Mouse (Mus musculus) embryonic facial prominence, embryonic 10.5 days (tissue): ENCODE measurements at regions not wholly inside any gene's neighbourhood (a gene's known extent, or its start where the extent isn't known, plus 50 kb on each side); places are given as distances from the start of the nearest gene placed in this dataset.
A peak's percentile ranks its signal among the peaks of the same experiment; 100 is the strongest.

Source experiments
- DNase-seq: peaks from one replicate; pipeline ENCODE4 v3.0.0-alpha.2; 2017; ENCODE audit warnings: low spot score
- H3K27ac ChIP-seq: fragments of 300-500 bp; sonication (generic); replicated peaks from 2 replicates; pipeline ENCODE4 v1.5.1; 2016; ENCODE audit warnings: mild to moderate bottlenecking
- H3K27me3 ChIP-seq: fragments of 300-500 bp; sonication (generic); replicated peaks from 2 replicates; pipeline ENCODE4 v1.6.1; 2016; ENCODE audit warnings: low read depth, mild to moderate bottlenecking; ENCODE audit not compliant: poor library complexity, severe bottlenecking
- H3K36me3 ChIP-seq: fragments of 300-500 bp; sonication (generic); replicated peaks from 2 replicates; pipeline ENCODE4 v1.6.1; 2016; ENCODE audit warnings: mild to moderate bottlenecking, moderate library complexity
- H3K4me1 ChIP-seq: fragments of 300-500 bp; sonication (generic); 2 replicates; pipeline ENCODE4 v1.6.1; 2016
- H3K4me3 ChIP-seq: fragments of 300-500 bp; sonication (generic); 2 replicates; pipeline ENCODE4 v1.5.1; 2016; ENCODE audit warnings: mild to moderate bottlenecking, moderate library complexity
- H3K9me3 ChIP-seq: fragments of 300-500 bp; sonication (generic); 2 replicates; pipeline ENCODE4 v1.6.1; 2016; ENCODE audit warnings: mild to moderate bottlenecking
- WGBS: fragments of 180-500 bp; shearing (Covaris S2); methylation state at CpG from one replicate; pipeline ENCODE4 v1.1.7; 2016; 5-methylcytosine and 5-hydroxymethylcytosine counted together

DNA sequence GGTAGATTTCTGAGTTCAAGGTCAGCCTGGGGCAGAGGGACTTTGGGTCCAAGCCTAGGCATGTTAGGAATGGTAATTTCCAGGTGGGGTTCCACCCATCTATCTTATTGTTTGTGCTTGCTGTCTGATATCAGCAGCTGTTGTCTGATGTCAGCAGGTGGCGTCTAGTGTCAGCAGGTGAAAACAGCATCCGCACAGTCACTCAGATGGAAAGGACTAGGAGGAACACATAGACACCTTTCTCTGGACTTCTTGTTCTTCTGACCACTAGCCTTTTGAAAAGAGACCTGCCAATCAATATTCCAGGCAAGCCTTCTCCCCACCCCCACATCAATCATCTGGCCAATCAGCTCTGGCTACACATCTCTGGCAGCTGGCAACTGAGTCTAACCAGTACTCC, 173.1 kb downstream of the Cdh26 start:
- H3K4me1 ChIP-seq: no peaks in the 10 kb centered on the region
- no peaks in the 10 kb centered on the region for H3K36me3 ChIP-seq
- no peak overlapping the region for H3K27ac ChIP-seq
- H3K4me3 ChIP-seq: no peak overlapping the region
- no peaks in the 10 kb centered on the region for H3K27me3 ChIP-seq
- no peak for DNase-seq
- 85% methylated on average over 2 of the region's 2 CpGs for WGBS
- no peaks in the 10 kb centered on the region for H3K9me3 ChIP-seq

DNA sequence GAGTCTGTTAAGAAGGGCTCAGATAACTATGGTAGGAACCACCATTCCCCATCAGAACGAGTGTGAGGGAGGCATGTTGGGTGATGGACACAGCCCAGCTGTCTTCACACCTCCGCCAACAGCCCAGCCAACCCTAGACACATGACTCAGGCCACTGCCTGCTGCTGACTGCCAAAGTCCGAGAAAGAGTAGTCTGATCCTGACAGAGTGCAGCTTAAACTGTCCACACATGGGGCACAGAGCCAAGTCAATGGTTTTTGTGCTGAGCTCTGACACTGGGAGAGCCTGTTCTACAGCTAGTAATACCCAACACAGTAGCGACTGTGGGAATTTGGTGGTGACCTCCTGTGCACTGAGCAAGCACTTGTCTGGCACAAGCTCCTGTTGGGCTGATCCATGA, 176.4 kb downstream of the Cdh26 start:
- Histone ChIP-seq H3K4me1 (peaks cover 5% of the 10 kb centered on the region; the same call in 1 of the 2 replicates), H3K36me3 (no peaks in the 10 kb centered on the region), H3K27me3 (no peaks in the 10 kb centered on the region), H3K9me3 (no peaks in the 10 kb centered on the region), H3K4me3 (no peak overlapping the region), H3K27ac (no peak overlapping the region)
- WGBS: 83% methylated on average over 4 of the region's 4 CpGs
- no peak for DNase-seq

DNA sequence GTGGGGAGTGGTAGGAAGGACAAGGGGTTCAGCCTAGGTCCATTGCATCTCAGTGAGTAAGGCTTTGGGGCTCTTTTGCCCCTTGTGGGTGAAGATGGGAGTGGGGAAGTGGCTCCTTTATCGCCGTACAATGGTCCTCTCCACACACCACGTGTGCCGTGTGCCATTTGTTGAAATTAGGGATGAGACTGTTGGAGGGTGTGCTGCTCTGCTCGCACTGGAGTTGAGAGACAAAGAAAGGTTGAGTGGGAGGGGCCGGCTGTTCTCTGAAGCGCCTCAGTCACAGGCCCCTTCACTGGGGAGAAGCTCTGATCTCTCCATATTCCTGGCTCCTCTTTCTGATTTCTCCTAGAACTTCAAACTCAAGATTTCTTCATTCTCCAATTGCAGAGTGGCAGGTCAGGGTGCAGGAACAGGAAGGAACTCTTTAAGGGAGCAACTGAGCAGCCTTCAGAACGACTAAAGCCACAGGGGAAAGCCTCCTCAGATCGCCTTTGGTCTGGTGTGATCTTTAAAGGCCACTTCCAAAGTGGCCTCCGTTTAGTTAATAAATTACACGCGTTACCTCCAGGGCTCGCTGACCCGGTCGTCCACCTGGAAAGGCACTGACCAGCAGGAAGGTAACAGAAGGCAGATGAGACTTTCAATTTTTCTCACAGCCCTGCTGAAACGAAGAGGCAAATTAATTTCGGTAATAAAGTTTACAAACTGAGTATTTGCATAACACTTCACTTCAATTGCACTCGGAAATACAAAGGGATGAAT, 180.1 kb downstream of the Cdh26 start:
- no peak overlapping the region for H3K27ac ChIP-seq
- H3K9me3 ChIP-seq: no peaks in the 10 kb centered on the region
- 54% methylated on average over 18 of the region's 18 CpGs for WGBS
- peaks cover 11% of the 10 kb centered on the region; the same call in 1 of the 2 replicates for H3K4me1 ChIP-seq
- H3K27me3 ChIP-seq: no peaks in the 10 kb centered on the region
- H3K36me3 ChIP-seq: no peaks in the 10 kb centered on the region
- DNase-seq: no peak
- H3K4me3 ChIP-seq: no peak overlapping the region

DNA sequence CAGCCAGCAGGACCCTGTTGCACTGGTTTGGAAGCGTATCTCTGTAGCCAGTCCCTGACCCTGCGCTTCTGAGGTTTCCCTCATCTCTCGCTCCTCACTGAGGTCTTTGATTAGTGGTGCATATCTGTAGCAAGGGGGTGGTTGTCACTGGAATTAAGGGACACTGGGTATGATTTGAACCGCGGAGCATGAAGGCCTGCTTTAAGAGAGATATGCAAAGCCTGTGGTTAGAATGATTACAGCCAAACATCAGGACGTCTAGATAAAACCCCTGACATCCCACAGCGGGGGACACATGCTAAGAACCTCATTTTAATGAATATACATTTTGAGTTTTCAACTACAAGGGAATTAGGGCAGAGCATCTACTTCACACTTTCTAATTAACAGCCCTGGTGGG, 184.4 kb downstream of the Cdh26 start:
- Histone ChIP-seq H3K27me3 (no peaks in the 10 kb centered on the region), H3K4me1 (peaks cover 11% of the 10 kb centered on the region; the same call in 1 of the 2 replicates), H3K27ac (no peak overlapping the region), H3K4me3 (no peak overlapping the region), H3K36me3 (no peaks in the 10 kb centered on the region), H3K9me3 (no peaks in the 10 kb centered on the region)
- DNase-seq: no peak
- WGBS: 61% methylated on average over 7 of the region's 7 CpGs

DNA sequence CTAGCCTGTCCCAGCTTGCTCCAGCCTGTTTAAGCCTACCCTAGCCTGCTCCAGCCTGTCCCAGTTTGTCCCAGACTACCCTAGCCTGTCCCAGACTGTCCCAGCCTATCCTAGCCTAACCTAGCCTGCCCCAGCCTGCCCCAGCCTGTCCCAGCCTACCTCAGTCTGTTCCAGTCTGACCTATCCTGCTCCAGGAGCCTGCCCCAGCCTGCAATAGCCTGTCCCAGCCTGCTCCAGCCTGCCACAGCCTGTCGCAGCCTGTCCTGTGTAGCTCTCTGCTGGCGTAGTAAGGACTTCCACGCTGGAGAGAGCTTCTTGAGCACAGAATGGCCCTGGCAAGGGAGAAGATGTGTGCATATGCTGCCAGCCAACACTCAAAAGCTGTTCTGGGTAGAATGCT, 192.5 kb downstream of the Cdh26 start:
- no peaks in the 10 kb centered on the region for H3K27me3 ChIP-seq
- peak overlapping the region; percentile 10 for H3K27ac ChIP-seq
- no peaks in the 10 kb centered on the region for H3K36me3 ChIP-seq
- H3K4me3 ChIP-seq: no peak overlapping the region
- no peaks in the 10 kb centered on the region for H3K9me3 ChIP-seq
- peaks cover 9% of the 10 kb centered on the region for H3K4me1 ChIP-seq
- peak; percentile 44 for DNase-seq
- WGBS: 72% methylated on average over 3 of the region's 3 CpGs

DNA sequence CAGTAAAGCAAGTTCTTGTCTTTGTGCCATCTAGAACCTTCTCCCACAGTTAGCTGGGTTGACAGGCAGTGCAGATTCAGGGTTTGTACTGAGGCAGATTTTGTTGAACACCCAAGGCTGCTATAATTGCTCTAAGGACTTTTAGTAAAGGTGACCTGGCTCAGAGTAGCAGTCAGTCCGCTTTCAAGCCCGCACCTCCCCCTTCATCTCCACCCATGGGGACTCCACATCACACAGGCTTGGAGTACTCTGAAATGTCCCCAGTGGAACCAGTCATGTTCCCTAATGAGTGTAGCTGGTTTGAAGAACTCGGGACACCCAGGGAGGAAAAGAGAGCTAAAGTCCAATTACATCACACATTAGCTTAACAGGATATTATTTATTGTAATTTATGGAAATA, 194.1 kb downstream of the Cdh26 start:
- DNase-seq: no peak
- H3K4me1 ChIP-seq: peaks cover 15% of the 10 kb centered on the region
- WGBS: 87% methylated on average over 3 of the region's 3 CpGs
- H3K27ac ChIP-seq: no peak overlapping the region
- H3K36me3 ChIP-seq: no peaks in the 10 kb centered on the region
- H3K27me3 ChIP-seq: no peaks in the 10 kb centered on the region
- no peak overlapping the region for H3K4me3 ChIP-seq
- no peaks in the 10 kb centered on the region for H3K9me3 ChIP-seq

DNA sequence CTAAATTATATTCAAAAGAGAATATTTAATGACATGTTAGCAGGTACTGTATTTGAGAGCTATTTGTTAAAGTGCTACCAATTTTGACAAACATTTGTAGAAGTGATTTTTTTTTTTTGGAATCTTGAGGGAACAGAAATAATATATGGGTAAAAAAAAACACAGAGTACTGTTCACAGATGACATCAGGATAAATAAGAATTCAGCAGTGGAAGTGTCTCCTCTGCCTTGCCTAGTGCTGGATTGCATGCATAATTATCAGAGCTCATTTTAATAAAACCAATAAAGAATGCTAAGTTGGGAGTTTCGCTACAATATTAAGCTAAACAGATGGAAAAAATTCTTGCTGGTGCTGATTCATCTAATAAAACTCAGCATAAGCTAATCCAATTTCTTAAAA, 194.6 kb downstream of the Cdh26 start:
- Histone ChIP-seq H3K27ac (no peak overlapping the region), H3K36me3 (no peaks in the 10 kb centered on the region), H3K9me3 (no peaks in the 10 kb centered on the region), H3K4me3 (no peak overlapping the region), H3K27me3 (no peaks in the 10 kb centered on the region), H3K4me1 (peaks cover 15% of the 10 kb centered on the region)
- WGBS: 87% methylated on average over 1 of the region's 1 CpGs
- DNase-seq: no peak

DNA sequence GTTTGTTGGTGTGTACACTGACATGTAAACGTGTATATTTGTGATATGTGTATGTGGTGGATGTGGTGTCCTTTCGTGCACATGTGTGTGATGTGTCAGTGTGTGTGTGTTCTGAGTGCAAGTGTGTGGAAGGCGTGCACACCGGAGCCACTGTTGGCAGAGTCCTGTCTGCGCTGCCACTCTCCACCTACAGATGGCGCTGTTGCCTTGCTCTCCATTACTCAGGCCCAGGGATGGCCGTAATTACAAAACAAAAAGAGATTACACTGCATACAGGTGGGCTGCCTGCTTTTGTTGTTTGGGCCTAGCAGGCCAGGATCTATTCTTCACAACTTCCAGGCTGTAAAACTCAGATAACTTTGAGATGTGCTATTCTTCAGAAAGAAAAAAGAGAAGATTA, 199.4 kb downstream of the Cdh26 start:
- DNase-seq: peak; percentile 69

DNA sequence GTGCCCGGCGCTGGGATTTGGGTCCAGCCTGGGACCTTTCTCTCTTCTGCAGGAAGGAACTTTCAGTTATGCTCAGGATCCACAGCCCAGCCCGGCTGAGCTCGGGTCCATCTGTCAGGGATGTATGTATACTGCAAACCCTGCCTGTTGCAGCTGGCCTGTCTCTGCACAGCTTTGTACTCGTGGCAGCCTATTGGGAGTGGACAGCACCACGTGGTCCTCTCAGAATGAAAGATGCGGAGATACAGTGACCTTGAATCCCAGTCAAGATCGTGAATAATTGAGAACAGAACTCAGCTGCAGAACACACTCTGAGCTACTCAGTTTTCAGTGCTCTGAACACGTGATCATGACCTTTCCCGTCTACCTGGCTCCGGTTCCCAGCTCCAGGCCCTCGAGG, 200.2 kb downstream of the Cdh26 start:
- WGBS: 56% methylated on average over 12 of the region's 12 CpGs
- peak; percentile 59 for DNase-seq
- H3K36me3 ChIP-seq: no peaks in the 10 kb centered on the region
- H3K9me3 ChIP-seq: no peaks in the 10 kb centered on the region
- H3K4me3 ChIP-seq: no peak overlapping the region
- no peaks in the 10 kb centered on the region for H3K27me3 ChIP-seq
- 0 out of 2 replicates have a peak overlapping the region, but pooled peaks have one; percentile 58 for H3K27ac ChIP-seq
- H3K4me1 ChIP-seq: peaks cover 56% of the 10 kb centered on the region

More for the DNA sequence above, 199.4 kb downstream of the Cdh26 start:
- peaks cover 48% of the 10 kb centered on the region for H3K4me1 ChIP-seq
- H3K27ac ChIP-seq: no peak overlapping the region
- 24% methylated on average over 7 of the region's 7 CpGs for WGBS
- no peak overlapping the region for H3K4me3 ChIP-seq
- H3K27me3 ChIP-seq: no peaks in the 10 kb centered on the region
- H3K36me3 ChIP-seq: no peaks in the 10 kb centered on the region
- no peaks in the 10 kb centered on the region for H3K9me3 ChIP-seq

DNA sequence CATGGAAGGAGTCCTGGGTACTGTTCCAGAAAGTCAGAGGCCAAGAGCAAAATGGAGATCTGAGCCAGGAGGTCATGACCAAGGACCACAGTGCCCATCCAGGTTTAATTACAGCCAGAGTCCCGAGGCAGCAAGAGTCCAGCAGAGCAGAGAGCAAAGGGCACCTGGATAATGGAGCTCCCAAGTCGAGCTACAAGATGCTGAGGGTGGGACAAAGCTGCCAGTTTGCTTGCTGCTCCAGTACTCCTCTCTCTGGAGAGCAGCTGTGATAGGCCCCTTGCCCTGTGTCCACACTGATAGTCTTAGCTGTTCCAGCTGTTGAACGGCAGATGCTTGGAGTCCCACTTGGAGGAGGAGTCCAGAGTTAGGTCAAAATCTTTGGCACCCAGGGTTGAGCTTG, 201.0 kb downstream of the Cdh26 start:
- Histone ChIP-seq H3K4me1 (peaks cover 60% of the 10 kb centered on the region), H3K27me3 (no peaks in the 10 kb centered on the region), H3K9me3 (no peaks in the 10 kb centered on the region), H3K36me3 (no peaks in the 10 kb centered on the region), H3K4me3 (no peak overlapping the region), H3K27ac (peak overlapping the region; percentile 75)
- WGBS: 36% methylated on average over 3 of the region's 3 CpGs
- DNase-seq: peak; percentile 20

DNA sequence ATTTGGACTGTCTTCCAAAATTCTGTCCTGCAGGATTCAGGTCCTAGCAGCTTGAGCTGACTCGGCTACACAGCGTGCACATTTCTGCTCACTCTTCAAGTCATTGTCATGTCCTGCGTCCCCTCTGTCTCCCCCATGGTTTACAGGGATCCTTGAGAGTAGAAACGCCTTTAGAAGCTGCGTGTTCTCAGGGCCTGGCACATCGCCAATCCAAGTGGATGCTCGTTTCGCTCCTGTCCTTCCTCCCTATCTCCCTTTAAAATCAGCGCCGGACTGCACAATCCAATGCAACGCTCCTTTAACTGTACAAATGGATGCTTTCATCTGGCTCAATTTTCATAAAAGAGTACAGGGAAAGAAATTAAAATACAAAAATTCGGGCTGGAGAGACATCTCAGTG, 201.6 kb downstream of the Cdh26 start:
- 89% methylated on average over 12 of the region's 12 CpGs for WGBS
- Histone ChIP-seq H3K4me1 (peaks cover 60% of the 10 kb centered on the region), H3K9me3 (no peaks in the 10 kb centered on the region), H3K36me3 (no peaks in the 10 kb centered on the region), H3K27me3 (no peaks in the 10 kb centered on the region), H3K27ac (no peak overlapping the region; the same call in 1 of the 2 replicates), H3K4me3 (no peak overlapping the region)
- no peak for DNase-seq

DNA sequence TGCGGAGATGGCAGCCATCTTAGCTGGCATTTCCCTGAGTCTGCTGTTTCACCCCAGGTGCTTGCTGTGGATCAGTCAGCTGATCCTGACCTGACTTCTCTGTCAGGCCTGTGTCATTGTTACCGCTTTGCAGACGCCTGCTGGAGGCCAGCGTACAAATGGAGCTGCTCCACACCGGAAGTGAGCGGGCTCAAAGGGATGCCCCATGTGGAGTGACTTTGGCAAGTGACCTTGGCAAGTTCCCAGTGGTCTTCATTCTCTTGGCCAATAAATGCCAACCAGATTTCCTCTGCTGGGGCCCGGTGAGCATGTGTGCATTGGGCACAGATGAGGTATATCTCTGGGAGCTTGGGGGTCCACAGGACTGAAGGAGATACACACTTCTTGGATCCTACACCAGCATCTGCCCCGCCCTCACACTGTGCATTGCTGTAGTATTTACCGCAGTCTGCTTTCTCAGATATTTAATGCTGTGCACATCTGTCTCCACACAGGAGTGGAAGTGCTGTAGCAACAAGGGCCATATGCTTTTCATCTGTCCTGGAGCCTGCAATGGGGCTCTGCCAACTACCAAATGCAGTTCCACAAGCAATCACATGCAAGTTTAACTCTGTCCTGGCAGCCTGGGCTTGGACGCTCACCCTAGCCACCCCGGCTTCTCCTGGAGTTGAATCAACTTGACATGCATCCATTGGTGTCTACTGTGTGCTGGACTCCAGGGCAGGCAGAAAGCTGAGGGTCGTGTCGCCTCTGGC, 202.7 kb downstream of the Cdh26 start:
- 88% methylated on average over 13 of the region's 13 CpGs for WGBS
- H3K36me3 ChIP-seq: no peaks in the 10 kb centered on the region
- H3K27me3 ChIP-seq: no peaks in the 10 kb centered on the region; the same call in 1 of the 2 replicates
- no peaks in the 10 kb centered on the region for H3K9me3 ChIP-seq
- no peak for DNase-seq
- H3K4me1 ChIP-seq: peaks cover 52% of the 10 kb centered on the region
- peak overlapping the region; percentile 48 for H3K27ac ChIP-seq
- no peak overlapping the region for H3K4me3 ChIP-seq

DNA sequence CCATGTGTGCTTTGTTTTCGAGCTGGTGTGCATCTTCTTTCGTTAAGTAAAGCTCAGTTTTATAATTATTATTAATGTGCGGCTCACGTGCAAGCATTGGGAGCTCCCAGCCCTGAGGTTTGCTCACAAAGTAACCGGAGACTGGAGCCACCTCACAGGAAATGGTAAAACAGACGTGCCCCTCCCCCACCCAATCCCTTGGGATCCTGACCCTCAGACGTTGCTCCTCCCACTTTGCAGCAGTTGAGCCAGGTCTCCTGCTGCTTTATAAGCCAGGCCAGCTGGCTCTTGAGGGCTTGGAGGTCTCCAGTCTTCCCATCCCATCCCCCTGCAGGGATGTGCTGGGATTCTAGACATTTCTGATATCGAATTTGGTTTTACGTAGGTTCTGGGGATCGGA, 203.8 kb downstream of the Cdh26 start:
- DNase-seq: peak; percentile 56
- H3K27me3 ChIP-seq: no peaks in the 10 kb centered on the region; the same call in 1 of the 2 replicates
- no peaks in the 10 kb centered on the region for H3K9me3 ChIP-seq
- no peaks in the 10 kb centered on the region for H3K36me3 ChIP-seq
- 53% methylated on average over 10 of the region's 10 CpGs for WGBS
- H3K4me3 ChIP-seq: no peak overlapping the region
- peaks cover 49% of the 10 kb centered on the region for H3K4me1 ChIP-seq
- peak overlapping the region; percentile 48 for H3K27ac ChIP-seq
